Mouse (Mus musculus): Measurements from ENCODE around the gene Grcc10.

- peak; percentile 96 for TF ChIP-seq CTCF (IDR thresholded peaks at IDR 0.05; ENCODE audit: low read depth, low read length)
- no peak for TF ChIP-seq POLR2A (IDR thresholded peaks at IDR 0.05; ENCODE audit: extremely low read depth, insufficient read depth, low read length)
Measured at GRCm38 (mm10) chr6:124759259-124759658, 18.1 kb upstream of the Grcc10 start.
